Mouse (Mus musculus) MEL (cell line): ENCODE results near the gene Ccdc38. TPM values are rescaled to one million over a fixed set of nuclear protein-coding genes. Genes with fewer than 3 reads are reported as not detected.

Experiments
- DNase-seq: peaks from one replicate; pipeline ENCODE4 v3.0.0; 2011; ENCODE audit warnings: low read depth, low spot score
- H3K27ac ChIP-seq: 2 replicates; pipeline ENCODE4 v1.5.1; 2012; ENCODE audit warnings: low read depth, mild to moderate bottlenecking, control low read depth, low read length, moderate library complexity; ENCODE audit not compliant: control insufficient read depth
- H3K27me3 ChIP-seq, 2 experiments: fragments of 150-350 bp in 1 of 2; sonication (generic) in 1 of 2; 2 replicates each; pipeline ENCODE4 v1.6.1; 2012; ENCODE audit warnings: low read length in 2 of 2, mild to moderate bottlenecking in 2 of 2, improper control_type of control experiment in 1 of 2, moderate library complexity in 1 of 2; ENCODE audit not compliant: insufficient read depth in 2 of 2, control insufficient read depth in 1 of 2
- H3K36me3 ChIP-seq, 2 experiments: 2 replicates each; pipeline ENCODE4 v1.6.1; 2012 to 2014; ENCODE audit warnings: low read length in 2 of 2, improper control_type of control experiment in 1 of 2, inconsistent platforms in 1 of 2, mild to moderate bottlenecking in 1 of 2; ENCODE audit not compliant: insufficient read depth in 2 of 2, control insufficient read depth in 1 of 2
- H3K4me1 ChIP-seq, 2 experiments: fragments of 150-350 bp in 1 of 2; sonication (generic) in 1 of 2; 2 replicates each; pipeline ENCODE4 v1.6.1; 2012; ENCODE audit warnings: low read length in 2 of 2, improper control_type of control experiment in 1 of 2, mild to moderate bottlenecking in 1 of 2; ENCODE audit not compliant: insufficient read depth in 2 of 2, control insufficient read depth in 1 of 2
- H3K4me3 ChIP-seq, 2 experiments: fragments of 150-350 bp in 1 of 2; sonication (generic) in 1 of 2; 2 replicates each; pipeline ENCODE4 v1.5.1; 2012; ENCODE audit warnings: low read depth in 2 of 2, low read length in 2 of 2, mild to moderate bottlenecking in 2 of 2, moderate library complexity in 2 of 2, control low read depth in 1 of 2, improper control_type of control experiment in 1 of 2; ENCODE audit not compliant: control insufficient read depth in 1 of 2, insufficient read depth in 1 of 2
- H3K79me2 ChIP-seq: 2 replicates; pipeline ENCODE4 v1.6.1; 2012; ENCODE audit warnings: mild to moderate bottlenecking, low read length, moderate library complexity; ENCODE audit not compliant: control insufficient read depth, poor library complexity, insufficient read depth
- H3K9ac ChIP-seq: 2 replicates; pipeline ENCODE4 v1.6.1; 2012; ENCODE audit warnings: low read depth, mild to moderate bottlenecking, control low read depth, low read length, moderate library complexity; ENCODE audit not compliant: control insufficient read depth, poor library complexity, severe bottlenecking
- H3K9me3 ChIP-seq: fragments of 150-350 bp; sonication (generic); replicated peaks from 2 replicates; pipeline ENCODE4 v1.6.1; 2012; ENCODE audit warnings: mild to moderate bottlenecking, low read length, improper control_type of control experiment, moderate library complexity; ENCODE audit not compliant: insufficient read depth
- CHD1 ChIP-seq: IDR thresholded peaks from 2 replicates; pipeline ENCODE4 v1.6.1; 2012; ENCODE audit warnings: low read depth, mild to moderate bottlenecking, inconsistent platforms, low read length, improper control_type of control experiment
- CTCF ChIP-seq, 3 experiments: IDR thresholded peaks in 2 of 3; conservative IDR thresholded peaks in 1 of 3; 2 replicates each; pipeline ENCODE4 v1.5.1; 2011 to 2012; ENCODE audit warnings: low read length in 3 of 3, low read depth in 2 of 3, mild to moderate bottlenecking in 2 of 3, improper control_type of control experiment in 1 of 3, inconsistent platforms in 1 of 3, mixed read lengths in 1 of 3, moderate library complexity in 1 of 3; ENCODE audit not compliant: control insufficient read depth in 1 of 3, insufficient read depth in 1 of 3, poor library complexity in 1 of 3, severe bottlenecking in 1 of 3
- E2F4 ChIP-seq: IDR thresholded peaks from 2 replicates; pipeline ENCODE4 v1.6.1; 2011; ENCODE audit warnings: low read depth, low read length, improper control_type of control experiment, borderline replicate concordance
- EP300 ChIP-seq, 2 experiments: IDR thresholded peaks; 2 replicates each; pipeline ENCODE4 v1.6.1; 2011; ENCODE audit warnings: improper control_type of control experiment in 2 of 2, low read length in 2 of 2, low read depth in 1 of 2, mild to moderate bottlenecking in 1 of 2
- GATA1 ChIP-seq: IDR thresholded peaks from 2 replicates; pipeline ENCODE4 v1.6.1; 2011; ENCODE audit warnings: low read depth, low read length, improper control_type of control experiment
- JUND ChIP-seq: IDR thresholded peaks from 2 replicates; pipeline ENCODE4 v1.6.1; 2011; ENCODE audit warnings: low read depth, mild to moderate bottlenecking, improper control_type of control experiment, low read length
- KAT2A ChIP-seq: conservative IDR thresholded peaks from 2 replicates; pipeline ENCODE4 v1.6.1; 2012; ENCODE audit warnings: low read depth, low read length, improper control_type of control experiment, inconsistent platforms
- MAFK ChIP-seq: IDR thresholded peaks from 2 replicates; pipeline ENCODE4 v1.6.1; 2011; ENCODE audit warnings: low read depth, mild to moderate bottlenecking, low read length, improper control_type of control experiment, borderline replicate concordance
- MAZ ChIP-seq: IDR thresholded peaks from 2 replicates; pipeline ENCODE4 v1.6.1; 2012; ENCODE audit warnings: low read depth, mild to moderate bottlenecking, inconsistent platforms, low read length, improper control_type of control experiment
- MEF2A ChIP-seq: IDR thresholded peaks from 2 replicates; pipeline ENCODE4 v1.6.1; 2014; ENCODE audit warnings: low read depth, mild to moderate bottlenecking, inconsistent platforms, low read length, improper control_type of control experiment; ENCODE audit not compliant: poor library complexity, insufficient replicate concordance, severe bottlenecking; ENCODE audit errors: extremely low read depth
- MXI1 ChIP-seq: IDR thresholded peaks from 2 replicates; pipeline ENCODE4 v1.6.1; 2011; ENCODE audit warnings: mild to moderate bottlenecking, low read depth, low read length, improper control_type of control experiment
- MYB ChIP-seq: IDR thresholded peaks from 2 replicates; pipeline ENCODE4 v1.6.1; 2011; ENCODE audit warnings: mild to moderate bottlenecking, low read depth, low read length, improper control_type of control experiment
- NELFE ChIP-seq: IDR thresholded peaks from 2 replicates; pipeline ENCODE4 v1.6.1; 2011; ENCODE audit warnings: low read depth, low read length, improper control_type of control experiment
- POLR2A ChIP-seq, 2 experiments: IDR thresholded peaks; 2 replicates each; pipeline ENCODE4 v1.6.1; 2011 to 2012; ENCODE audit warnings: low read length in 2 of 2, mild to moderate bottlenecking in 2 of 2, control low read depth in 1 of 2, improper control_type of control experiment in 1 of 2, low read depth in 1 of 2, moderate library complexity in 1 of 2; ENCODE audit not compliant: control insufficient read depth in 1 of 2, insufficient read depth in 1 of 2, poor library complexity in 1 of 2
- POLR2AphosphoS2 ChIP-seq: IDR thresholded peaks from 2 replicates; pipeline ENCODE4 v1.6.1; 2011; ENCODE audit warnings: low read length, improper control_type of control experiment
- POLR2AphosphoS5 ChIP-seq: IDR thresholded peaks from 2 replicates; pipeline ENCODE4 v1.6.1; 2012; ENCODE audit warnings: low read depth, borderline replicate concordance, mild to moderate bottlenecking, inconsistent platforms, low read length, moderate library complexity, mixed read lengths
- RAD21 ChIP-seq: IDR thresholded peaks from 2 replicates; pipeline ENCODE4 v1.6.1; 2011; ENCODE audit warnings: mild to moderate bottlenecking, low read depth, low read length, improper control_type of control experiment
- RCOR1 ChIP-seq: IDR thresholded peaks from 2 replicates; pipeline ENCODE4 v1.6.1; 2012; ENCODE audit warnings: low read depth, mild to moderate bottlenecking, inconsistent platforms, low read length, improper control_type of control experiment
- SMC3 ChIP-seq: IDR thresholded peaks from 2 replicates; pipeline ENCODE4 v1.6.1; 2011; ENCODE audit warnings: low read depth, low read length, improper control_type of control experiment
- TAL1 ChIP-seq: IDR thresholded peaks from 2 replicates; pipeline ENCODE4 v1.6.1; 2012; ENCODE audit warnings: mild to moderate bottlenecking, inconsistent platforms, low read length, moderate library complexity, mixed read lengths
- TBP ChIP-seq: IDR thresholded peaks from 2 replicates; pipeline ENCODE4 v1.8.0; 2011; ENCODE audit warnings: low read depth, low read length, improper control_type of control experiment
- UBTF ChIP-seq: IDR thresholded peaks from 2 replicates; pipeline ENCODE4 v1.6.1; 2012; ENCODE audit warnings: low read depth, mild to moderate bottlenecking, inconsistent platforms, low read length, improper control_type of control experiment, moderate library complexity, borderline replicate concordance; ENCODE audit not compliant: insufficient read depth
- USF1 ChIP-seq: IDR thresholded peaks from 2 replicates; pipeline ENCODE4 v1.6.1; 2014; ENCODE audit warnings: low read depth, mild to moderate bottlenecking, inconsistent platforms, low read length, improper control_type of control experiment, moderate library complexity
- ZC3H11A ChIP-seq: IDR thresholded peaks from 2 replicates; pipeline ENCODE4 v1.6.1; 2012; ENCODE audit warnings: low read depth, mild to moderate bottlenecking, inconsistent platforms, low read length, improper control_type of control experiment
- ZMIZ1 ChIP-seq: IDR thresholded peaks from 2 replicates; pipeline ENCODE4 v1.6.1; 2012; ENCODE audit warnings: low read depth, mild to moderate bottlenecking, inconsistent platforms, low read length, improper control_type of control experiment, moderate library complexity
- ZNF384 ChIP-seq: IDR thresholded peaks from 2 replicates; pipeline ENCODE4 v1.6.1; 2012; ENCODE audit warnings: low read depth, mild to moderate bottlenecking, inconsistent platforms, low read length, improper control_type of control experiment
- polyA plus RNA-seq, 2 experiments: library from polyadenylated mRNA; stranded (reverse) in 1 of 2; unstranded in 1 of 2; fragments of >175 nt in 1 of 2; fragments of >200 nt in 1 of 2; gene quantifications; 2 replicates each; pipeline versions ENCODE4 v1.2.1 to v1.2.4; 2012; ENCODE audit warnings: low replicate concordance in 2 of 2, low read depth in 1 of 2; ENCODE audit not compliant: insufficient read length in 2 of 2, insufficient read depth in 1 of 2, missing spikeins in 1 of 2
- total RNA-seq: library from RNA; depleted of rRNA; stranded (reverse); fragments of 300-350 nt; gene quantifications from 2 replicates; pipeline ENCODE4 v1.2.3, GENCODE M21; 2012

Ccdc38 gene
- total and polyA plus RNA-seq, 3 experiments: 0.22 TPM; not detected in 2

DNA sequence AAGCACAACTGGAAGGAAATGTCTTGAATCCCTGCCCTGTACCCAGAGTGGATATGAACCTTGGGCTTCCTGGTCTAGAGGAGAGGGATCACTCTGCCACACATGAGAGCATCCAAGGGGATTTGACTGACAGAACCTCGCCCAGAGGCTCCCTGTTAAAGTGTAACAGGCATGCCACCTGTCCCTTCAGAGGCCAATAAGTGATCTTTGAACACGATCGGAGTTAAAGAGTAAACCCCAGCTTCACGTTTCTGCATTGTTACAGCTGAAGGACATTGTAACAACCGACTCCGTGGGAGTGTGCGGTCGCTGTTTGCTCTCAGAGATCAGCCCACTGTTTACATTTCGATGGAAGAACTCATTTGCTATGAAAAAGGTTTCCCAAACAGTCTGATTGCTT lies 83.3 kb downstream of the Ccdc38 start:
- TF ChIP-seq MYB: no peak
- TF ChIP-seq POLR2AphosphoS2: no peak
- TF ChIP-seq RCOR1: no peak
- TF ChIP-seq JUND: no peak
- TF ChIP-seq RAD21: no peak
- no peak for TF ChIP-seq MAFK
- TF ChIP-seq EP300 (IDR thresholded peaks at IDR 0.05; ENCODE audit: low read depth in 1 of 2, low read length in 2 of 2): no peak
- TF ChIP-seq MEF2A: no peak
- no peak for TF ChIP-seq SMC3
- TF ChIP-seq POLR2AphosphoS5: no peak
- TF ChIP-seq MAZ: no peak
- TF ChIP-seq MXI1: no peak
- no peak for TF ChIP-seq ZMIZ1
- no peak for TF ChIP-seq TBP
- no peak for TF ChIP-seq ZC3H11A
- TF ChIP-seq E2F4: no peak
- no peak for TF ChIP-seq NELFE
- Histone ChIP-seq H3K4me1 (no peaks in the 10 kb centered on the region), H3K27ac (no peak overlapping the region), H3K9me3 (no peaks in the 10 kb centered on the region), H3K27me3 (no peaks in the 10 kb centered on the region), H3K36me3 (no peaks in the 10 kb centered on the region), H3K9ac (no peak overlapping the region), H3K4me3 (no peak overlapping the region), H3K79me2 (no peaks in the 10 kb centered on the region)
- no peak for DNase-seq

DNA sequence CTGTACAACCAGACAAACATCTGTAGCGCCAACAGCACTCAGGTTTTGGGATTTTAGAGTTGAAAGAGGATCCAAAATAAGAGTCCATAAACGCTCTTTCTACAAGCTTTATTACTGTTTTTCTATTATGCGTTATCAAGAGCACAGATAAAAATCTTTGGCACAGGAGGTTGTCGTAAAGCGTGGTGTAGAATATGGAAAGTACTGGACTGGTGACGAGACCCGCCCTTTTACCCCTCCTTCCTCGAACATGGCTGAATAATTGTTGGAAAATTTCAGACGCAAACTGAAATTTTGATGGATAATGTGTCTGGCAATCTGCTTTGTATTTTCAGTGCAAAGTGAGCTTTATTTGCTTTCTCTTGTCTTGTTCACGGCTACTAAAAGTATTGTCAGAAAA lies 83.7 kb downstream of the Ccdc38 start:
- no peak for DNase-seq
- TF ChIP-seq POLR2A (IDR thresholded peaks at IDR 0.05; ENCODE audit: control insufficient read depth in 1 of 2, insufficient read depth in 1 of 2, low read depth in 1 of 2, low read length in 2 of 2, poor library complexity in 1 of 2) (no peak), CTCF (IDR thresholded peaks at IDR 0.05 in 2 of 3, conservative IDR thresholded peaks at IDR 0.05 in 1 of 3; ENCODE audit: control insufficient read depth in 1 of 3, insufficient read depth in 1 of 3, low read depth in 2 of 3, low read length in 3 of 3, poor library complexity in 1 of 3, severe bottlenecking in 1 of 3) (no peak), USF1 (no peak), E2F4 (no peak), MAFK (no peak), MYB (no peak), GATA1 (no peak), KAT2A (no peak), MEF2A (no peak), MAZ (no peak), CHD1 (no peak), ZNF384 (no peak), UBTF (no peak), POLR2AphosphoS5 (no peak), TBP (no peak), TAL1 (no peak), JUND (no peak)
- no peak overlapping the region for H3K9ac ChIP-seq

More for the DNA sequence above, 83.7 kb downstream of the Ccdc38 start:
- Histone ChIP-seq H3K9me3 (no peaks in the 10 kb centered on the region), H3K4me1 (no peaks in the 10 kb centered on the region), H3K4me3 (no peak overlapping the region), H3K27me3 (no peaks in the 10 kb centered on the region), H3K36me3 (no peaks in the 10 kb centered on the region), H3K79me2 (no peaks in the 10 kb centered on the region), H3K27ac (no peak overlapping the region)
